Mouse (Mus musculus): ENCODE measurements around the gene Zfp541. TPM values are rescaled to one million over a fixed set of nuclear protein-coding genes. Genes with fewer than 3 reads are reported as not detected.
A peak's percentile ranks its signal among the peaks of the same experiment; 100 is the strongest.

Zfp541 gene
- polyA plus RNA-seq, 1 experiment = not detected

GRCm38 (mm10) chr7:16050600-16050999 lies 11.0 kb upstream of the Zfp541 start:
- no peak overlapping the region for H3K4me2 ChIP-seq (ENCODE audit: low read depth)
- no peak overlapping the region for H3ac ChIP-seq (ENCODE audit: control insufficient read depth, insufficient read length)
- H3K79me2 ChIP-seq (ENCODE audit: control insufficient read depth, insufficient read depth) = peaks cover 18% of the 10 kb centered on the region
- no peaks in the 10 kb centered on the region for H3K27me3 ChIP-seq (ENCODE audit: control insufficient read depth, insufficient read depth, insufficient read length)
- TF ChIP-seq POLR2AphosphoS2 (IDR thresholded peaks at IDR 0.05; ENCODE audit: insufficient read length, low read depth) (no peak), USF1 (IDR thresholded peaks at IDR 0.05; ENCODE audit: low read depth) (no peak), TCF3 (IDR thresholded peaks at IDR 0.05; ENCODE audit: insufficient read length, low read depth) (no peak), MYOG (IDR thresholded peaks at IDR 0.05; ENCODE audit: control insufficient read depth in 1 of 3, insufficient read depth in 1 of 3, insufficient read length in 2 of 3, low read depth in 2 of 3) (no peak), TCF12 (IDR thresholded peaks at IDR 0.05; ENCODE audit: insufficient read depth, poor library complexity, severe bottlenecking) (no peak), E2F4 (IDR thresholded peaks at IDR 0.05; ENCODE audit: insufficient read depth) (no peak), MAX (IDR thresholded peaks at IDR 0.05; ENCODE audit: low read depth) (no peak)
- no peak overlapping the region for H3K4me3 ChIP-seq
- no peaks in the 10 kb centered on the region for H3K36me3 ChIP-seq (ENCODE audit: control insufficient read depth, insufficient read depth)

DNA sequence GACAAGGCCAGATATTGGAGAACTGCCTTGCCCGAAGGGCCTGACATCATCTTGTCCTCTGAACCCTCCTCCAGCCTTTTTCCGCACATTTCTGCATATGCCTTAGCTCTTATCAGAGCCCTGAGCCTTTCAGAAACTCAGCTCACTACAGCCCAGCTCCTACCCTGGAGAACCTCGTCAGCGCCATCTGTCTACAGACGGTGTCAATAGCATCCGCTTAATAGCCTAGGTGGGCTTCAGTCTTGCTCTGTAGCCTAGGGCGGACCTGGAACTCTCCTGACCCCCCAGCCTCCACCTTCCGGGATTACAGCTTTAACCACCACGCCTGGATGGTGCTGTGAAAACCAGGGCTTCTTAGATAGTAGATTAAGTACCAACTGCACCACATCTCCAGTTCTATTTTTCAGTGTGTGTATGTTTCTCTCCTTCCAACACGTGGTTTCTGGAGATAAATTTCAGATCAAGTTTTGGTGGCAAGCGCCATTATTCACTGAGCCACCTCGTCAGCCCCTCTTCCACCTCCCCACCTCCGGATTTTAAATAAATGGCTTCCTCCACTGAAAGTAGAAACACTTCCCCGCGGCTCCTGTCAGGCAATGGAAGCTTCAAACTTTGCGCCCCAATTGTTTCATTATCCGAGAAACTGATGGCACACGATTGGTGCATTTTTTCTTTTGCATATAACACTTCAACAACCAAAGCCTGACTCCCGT lies 9.6 kb upstream of the Zfp541 start:
- no peaks in the 10 kb centered on the region for H3K27me3 ChIP-seq (ENCODE audit: control insufficient read depth, insufficient read depth, insufficient read length)
- TF ChIP-seq POLR2AphosphoS2 (IDR thresholded peaks at IDR 0.05; ENCODE audit: insufficient read length, low read depth) (peak; percentile 30), MAX (IDR thresholded peaks at IDR 0.05; ENCODE audit: low read depth) (no peak)
- no peak overlapping the region for H3ac ChIP-seq (ENCODE audit: control insufficient read depth, insufficient read length)
- H3K36me3 ChIP-seq (ENCODE audit: control insufficient read depth, insufficient read depth) = no peaks in the 10 kb centered on the region
- H3K4me2 ChIP-seq (ENCODE audit: low read depth) = peak overlapping the region; percentile 97
- H3K4me3 ChIP-seq = peak overlapping the region; percentile 54
- peaks cover 4% of the 10 kb centered on the region for H3K79me2 ChIP-seq (ENCODE audit: control insufficient read depth, insufficient read depth)

DNA sequence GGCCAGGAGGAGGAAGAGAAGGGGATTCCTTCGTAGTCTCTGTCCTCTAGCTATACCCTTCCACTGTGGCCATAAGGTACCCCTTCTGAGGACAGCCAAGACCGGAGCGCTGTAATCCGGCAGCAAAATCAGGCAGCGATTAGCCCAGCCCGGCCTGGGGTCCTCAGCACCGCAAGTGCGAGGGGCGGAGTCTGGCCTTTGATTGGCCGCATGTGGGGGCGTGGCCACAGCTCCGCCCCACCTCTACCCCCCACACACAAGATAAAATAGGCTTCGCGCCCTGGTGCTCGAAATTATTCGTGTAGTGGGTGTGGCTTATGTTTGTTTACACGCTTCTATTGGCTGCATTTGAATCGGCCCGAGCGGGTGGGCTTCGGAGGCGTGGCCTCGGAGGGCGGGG lies 8.9 kb upstream of the Zfp541 start:
- Histone ChIP-seq H3K4me3 (peak overlapping the region; percentile 54), H3K79me2 (ENCODE audit: control insufficient read depth, insufficient read depth) (no peaks in the 10 kb centered on the region), H3K36me3 (ENCODE audit: control insufficient read depth, insufficient read depth) (no peaks in the 10 kb centered on the region), H3ac (ENCODE audit: control insufficient read depth, insufficient read length) (no peak overlapping the region), H3K27me3 (ENCODE audit: control insufficient read depth, insufficient read depth, insufficient read length) (no peaks in the 10 kb centered on the region), H3K4me2 (ENCODE audit: low read depth) (peak overlapping the region; percentile 97)
- peak; percentile 59 for TF ChIP-seq POLR2A (IDR thresholded peaks at IDR 0.05; ENCODE audit: insufficient read length, low read depth)
- no peak for TF ChIP-seq TCF3 (IDR thresholded peaks at IDR 0.05; ENCODE audit: insufficient read length, low read depth)
- no peak for TF ChIP-seq USF1 (IDR thresholded peaks at IDR 0.05; ENCODE audit: low read depth)
- no peak for TF ChIP-seq REST (IDR thresholded peaks at IDR 0.05; ENCODE audit: insufficient read depth, insufficient read length)
- no peak for TF ChIP-seq SRF (IDR thresholded peaks at IDR 0.05; ENCODE audit: control insufficient read depth, insufficient read length, low read depth)
- no peak for TF ChIP-seq TCF12 (IDR thresholded peaks at IDR 0.05; ENCODE audit: insufficient read depth, poor library complexity, severe bottlenecking)
- no peak for TF ChIP-seq CEBPB (IDR thresholded peaks at IDR 0.05; ENCODE audit: insufficient read depth, poor library complexity, severe bottlenecking)
- TF ChIP-seq MAX (IDR thresholded peaks at IDR 0.05; ENCODE audit: low read depth) = peak; percentile 12
- peak; percentile 71 for TF ChIP-seq E2F4 (IDR thresholded peaks at IDR 0.05; ENCODE audit: insufficient read depth)
- TF ChIP-seq MYOD1 (IDR thresholded peaks at IDR 0.05; ENCODE audit: control insufficient read depth in 1 of 3, insufficient read length in 2 of 3, low read depth in 2 of 3) = no peak
- peak in 1 of 3 experiments; percentile 40 for TF ChIP-seq MYOG (IDR thresholded peaks at IDR 0.05; ENCODE audit: control insufficient read depth in 1 of 3, insufficient read depth in 1 of 3, insufficient read length in 2 of 3, low read depth in 2 of 3)
- peak; percentile 70 for TF ChIP-seq POLR2AphosphoS2 (IDR thresholded peaks at IDR 0.05; ENCODE audit: insufficient read length, low read depth)

- no peak overlapping the region for H3ac ChIP-seq (ENCODE audit: control insufficient read depth, insufficient read length)
- H3K79me2 ChIP-seq (ENCODE audit: control insufficient read depth, insufficient read depth) = no peaks in the 10 kb centered on the region
- H3K4me3 ChIP-seq = peak overlapping the region; percentile 54
- no peaks in the 10 kb centered on the region for H3K27me3 ChIP-seq (ENCODE audit: control insufficient read depth, insufficient read depth, insufficient read length)
- no peaks in the 10 kb centered on the region for H3K36me3 ChIP-seq (ENCODE audit: control insufficient read depth, insufficient read depth)
- peak overlapping the region; percentile 73 for H3K4me2 ChIP-seq (ENCODE audit: low read depth)
- TF ChIP-seq POLR2A (IDR thresholded peaks at IDR 0.05; ENCODE audit: insufficient read length, low read depth) = no peak
- no peak for TF ChIP-seq USF1 (IDR thresholded peaks at IDR 0.05; ENCODE audit: low read depth)
- TF ChIP-seq E2F4 (IDR thresholded peaks at IDR 0.05; ENCODE audit: insufficient read depth) = no peak
- no peak for TF ChIP-seq REST (IDR thresholded peaks at IDR 0.05; ENCODE audit: insufficient read depth, insufficient read length)
- no peak for TF ChIP-seq TCF12 (IDR thresholded peaks at IDR 0.05; ENCODE audit: insufficient read depth, poor library complexity, severe bottlenecking)
Measured at GRCm38 (mm10) chr7:16053105-16053504, 8.5 kb upstream of the Zfp541 start.

GRCm38 (mm10) chr7:16054966-16055365 lies 6.6 kb upstream of the Zfp541 start:
- Histone ChIP-seq H3K4me2 (ENCODE audit: low read depth) (no peak overlapping the region), H3K27me3 (ENCODE audit: control insufficient read depth, insufficient read depth, insufficient read length) (no peaks in the 10 kb centered on the region), H3K79me2 (ENCODE audit: control insufficient read depth, insufficient read depth) (no peaks in the 10 kb centered on the region), H3K36me3 (ENCODE audit: control insufficient read depth, insufficient read depth) (no peaks in the 10 kb centered on the region), H3K4me3 (no peak overlapping the region), H3ac (ENCODE audit: control insufficient read depth, insufficient read length) (no peak overlapping the region)
- no peak for TF ChIP-seq E2F4 (IDR thresholded peaks at IDR 0.05; ENCODE audit: insufficient read depth)

Measured in myocyte (in vitro differentiated cells).